Mouse (Mus musculus) forebrain, embryonic 10.5 days (tissue): Measurements from ENCODE around the gene Car4. TPM values are rescaled to one million over a fixed set of nuclear protein-coding genes. Genes with fewer than 3 reads are reported as not detected.
A peak's percentile ranks its signal among the peaks of the same experiment; 100 is the strongest.

Source experiments
- DNase-seq: peaks from one replicate; pipeline ENCODE4 v3.0.0-alpha.2; 2017; ENCODE audit warnings: low spot score; ENCODE audit errors: extremely low spot score
- H3K27ac ChIP-seq: fragments of 300-500 bp; sonication (generic); 2 replicates; pipeline ENCODE4 v1.5.1; 2016; ENCODE audit warnings: mild to moderate bottlenecking
- H3K27me3 ChIP-seq: fragments of 300-500 bp; sonication (generic); 2 replicates; pipeline ENCODE4 v1.6.1; 2016; ENCODE audit warnings: mild to moderate bottlenecking; ENCODE audit not compliant: poor library complexity, severe bottlenecking
- H3K36me3 ChIP-seq: fragments of 300-500 bp; sonication (generic); replicated peaks from 2 replicates; pipeline ENCODE4 v1.6.1; 2016; ENCODE audit warnings: mild to moderate bottlenecking, moderate library complexity
- H3K4me1 ChIP-seq: fragments of 300-500 bp; sonication (generic); 2 replicates; pipeline ENCODE4 v1.6.1; 2016
- H3K4me3 ChIP-seq: fragments of 300-500 bp; sonication (generic); 2 replicates; pipeline ENCODE4 v1.5.1; 2016; ENCODE audit warnings: mild to moderate bottlenecking, moderate library complexity
- H3K9me3 ChIP-seq: fragments of 300-500 bp; sonication (generic); 2 replicates; pipeline ENCODE4 v1.6.1; 2016; ENCODE audit warnings: mild to moderate bottlenecking, moderate library complexity
- WGBS: fragments of 180-500 bp; shearing (Covaris S2); methylation state at CpG from one replicate; pipeline ENCODE4 v1.1.7; 2016; 5-methylcytosine and 5-hydroxymethylcytosine counted together
- polyA plus RNA-seq: library from polyadenylated mRNA; unstranded; fragments of >200 nt; fragmentation: Nextera tagmentation; extraction: Ambion mirVana; gene quantifications from 2 replicates; pipeline ENCODE4 v1.2.1, GENCODE M21; 2016

Car4 gene
- polyA plus RNA-seq, 1 experiment from 2014 or later = 3.7 TPM

GRCm38 (mm10) chr11:84960780-84961179 lies 3.2 kb downstream of the Car4 start:
- Histone ChIP-seq H3K27me3 (peaks cover 50% of the 10 kb centered on the region), H3K36me3 (no peaks in the 10 kb centered on the region), H3K27ac (peak overlapping the region; percentile 60; the same call in 1 of the 2 replicates), H3K4me1 (peaks cover 41% of the 10 kb centered on the region), H3K4me3 (no peak overlapping the region), H3K9me3 (no peaks in the 10 kb centered on the region)
- no peak for DNase-seq
- 73% methylated on average over 6 of the region's 6 CpGs for whole genome bisulfite sequencing

- Histone ChIP-seq H3K27ac (no peak overlapping the region), H3K4me3 (no peak overlapping the region), H3K27me3 (peaks cover 42% of the 10 kb centered on the region), H3K4me1 (peaks cover 39% of the 10 kb centered on the region), H3K36me3 (no peaks in the 10 kb centered on the region), H3K9me3 (no peaks in the 10 kb centered on the region)
- no peak for DNase-seq
- WGBS = 81% methylated on average over 4 of the region's 4 CpGs
Measured at GRCm38 (mm10) chr11:84961571-84961970, 4.0 kb downstream of the Car4 start.

DNA sequence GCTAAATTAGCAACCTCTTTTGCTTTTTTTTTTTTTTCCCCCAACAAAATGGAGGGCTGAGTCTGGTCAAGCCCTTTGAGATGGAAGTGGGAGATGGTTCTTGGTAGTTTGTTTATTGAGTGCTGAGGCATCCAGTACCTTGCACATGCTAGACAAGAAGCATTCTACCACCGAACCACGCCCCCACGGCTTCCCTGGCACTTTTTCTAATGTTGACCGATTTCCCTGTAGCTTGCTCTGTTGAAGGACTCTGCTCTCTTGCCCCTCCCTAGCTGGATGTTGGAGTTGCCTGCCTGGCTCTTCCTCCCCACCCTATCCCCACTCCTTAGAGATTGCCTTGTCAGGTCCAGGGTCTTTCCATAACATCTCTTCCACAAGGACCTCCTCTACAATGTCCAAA lies 5.0 kb downstream of the Car4 start:
- WGBS = 87% methylated on average over 4 of the region's 4 CpGs
- Histone ChIP-seq H3K27ac (no peak overlapping the region), H3K4me1 (peaks cover 45% of the 10 kb centered on the region), H3K9me3 (no peaks in the 10 kb centered on the region), H3K4me3 (no peak overlapping the region), H3K36me3 (no peaks in the 10 kb centered on the region), H3K27me3 (peaks cover 32% of the 10 kb centered on the region)
- no peak for DNase-seq

- no peaks in the 10 kb centered on the region for H3K9me3 ChIP-seq
- no peak overlapping the region for H3K4me3 ChIP-seq
- 91% methylated on average over 3 of the region's 3 CpGs for WGBS
- no peak for DNase-seq
- peaks cover 22% of the 10 kb centered on the region for H3K27me3 ChIP-seq
- H3K27ac ChIP-seq = no peak overlapping the region
- H3K4me1 ChIP-seq = peaks cover 45% of the 10 kb centered on the region
- no peaks in the 10 kb centered on the region for H3K36me3 ChIP-seq
Measured at GRCm38 (mm10) chr11:84963556-84963955, 6.0 kb downstream of the Car4 start.

- Histone ChIP-seq H3K27me3 (no peaks in the 10 kb centered on the region), H3K4me1 (peaks cover 34% of the 10 kb centered on the region), H3K4me3 (no peak overlapping the region), H3K27ac (peak overlapping the region; percentile 83), H3K36me3 (no peaks in the 10 kb centered on the region), H3K9me3 (no peaks in the 10 kb centered on the region)
- DNase-seq = no peak
- WGBS = 71% methylated on average over 4 of the region's 4 CpGs
Measured at GRCm38 (mm10) chr11:84966696-84967095, 9.1 kb downstream of the Car4 start.

DNA sequence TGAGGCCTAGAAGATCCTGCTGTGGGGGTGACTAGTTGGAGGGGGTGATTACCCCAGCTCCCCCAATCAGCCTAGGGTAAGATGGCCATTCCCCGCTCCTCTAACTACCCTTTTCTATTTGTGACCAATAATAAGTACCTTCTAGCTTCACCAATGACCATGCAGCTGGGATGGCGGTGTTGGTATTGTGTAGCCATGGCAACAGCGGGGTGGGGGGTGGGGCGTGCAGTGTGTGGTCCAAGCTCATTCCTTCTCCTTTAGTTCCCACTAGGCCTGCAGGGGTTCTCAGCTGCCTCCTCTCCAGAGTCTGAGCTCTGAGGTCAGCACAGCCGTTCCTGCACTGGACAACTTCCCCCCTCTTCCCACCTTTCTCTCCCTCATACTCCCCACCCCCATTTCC lies 9.5 kb downstream of the Car4 start:
- H3K27ac ChIP-seq = peak overlapping the region; percentile 83
- H3K4me3 ChIP-seq = peak overlapping the region; percentile 5; the same call in 1 of the 2 replicates
- H3K4me1 ChIP-seq = peaks cover 34% of the 10 kb centered on the region
- DNase-seq = peak; percentile 74
- no peaks in the 10 kb centered on the region for H3K27me3 ChIP-seq
- H3K36me3 ChIP-seq = no peaks in the 10 kb centered on the region
- no peaks in the 10 kb centered on the region for H3K9me3 ChIP-seq
- 22% methylated on average over 5 of the region's 5 CpGs for whole genome bisulfite sequencing

- Histone ChIP-seq H3K27ac (peak overlapping the region; percentile 83), H3K4me1 (peaks cover 34% of the 10 kb centered on the region)
- WGBS = 85% methylated on average over 4 of the region's 4 CpGs
Measured at GRCm38 (mm10) chr11:84968309-84968708, 10.7 kb downstream of the Car4 start.

DNA sequence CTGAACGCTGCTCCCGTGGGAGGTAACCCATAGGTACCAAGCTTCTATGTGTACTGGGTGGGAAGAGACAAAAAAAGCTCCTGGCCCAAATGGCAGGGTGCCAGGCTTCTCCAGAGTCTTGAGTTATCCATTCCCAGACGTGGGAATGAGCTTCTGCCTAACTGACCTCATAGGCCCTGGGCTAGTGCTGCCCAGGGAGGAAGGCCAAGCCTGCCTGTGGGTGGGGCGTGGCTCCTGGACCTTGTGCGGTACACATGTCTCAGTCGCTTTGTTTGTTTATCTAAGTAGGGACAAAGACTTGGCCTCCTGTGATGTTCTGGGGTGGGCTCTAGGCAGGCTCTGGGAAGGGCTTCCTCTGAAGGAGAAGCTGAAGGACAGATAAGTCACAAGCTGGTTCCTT lies 11.2 kb downstream of the Car4 start:
- DNase-seq = no peak
- Histone ChIP-seq H3K27ac (peak overlapping the region; percentile 83; the same call in 1 of the 2 replicates), H3K27me3 (no peaks in the 10 kb centered on the region), H3K4me3 (no peak overlapping the region), H3K9me3 (no peaks in the 10 kb centered on the region), H3K4me1 (peaks cover 34% of the 10 kb centered on the region), H3K36me3 (no peaks in the 10 kb centered on the region)
- 71% methylated on average over 6 of the region's 6 CpGs for WGBS

More at GRCm38 (mm10) chr11:84968309-84968708, 10.7 kb downstream of the Car4 start:
- H3K4me3 ChIP-seq = no peak overlapping the region
- no peak for DNase-seq
- no peaks in the 10 kb centered on the region for H3K9me3 ChIP-seq
- H3K27me3 ChIP-seq = no peaks in the 10 kb centered on the region
- no peaks in the 10 kb centered on the region for H3K36me3 ChIP-seq

DNA sequence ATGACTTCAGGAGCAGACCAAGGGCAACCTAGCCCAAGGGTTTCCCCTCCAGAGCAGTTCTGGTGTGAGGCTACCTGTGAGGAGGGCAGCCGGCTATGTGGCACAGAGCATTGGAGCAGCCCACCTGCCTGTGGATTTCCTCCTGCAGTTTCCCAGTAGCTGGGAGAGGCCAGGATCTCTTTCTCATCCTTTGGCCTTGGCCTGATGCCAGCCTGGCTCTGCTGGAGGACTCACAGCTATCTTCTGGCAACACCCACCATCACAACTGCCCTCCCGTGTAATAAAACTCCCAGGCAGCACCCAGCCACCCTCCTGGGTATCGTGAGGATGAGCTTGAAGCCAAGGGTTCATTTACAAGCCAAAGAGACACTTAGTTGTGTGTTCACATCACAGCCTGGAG lies 14.5 kb downstream of the Car4 start:
- H3K27ac ChIP-seq = no peak overlapping the region
- no peaks in the 10 kb centered on the region for H3K27me3 ChIP-seq
- no peaks in the 10 kb centered on the region for H3K36me3 ChIP-seq
- no peaks in the 10 kb centered on the region for H3K9me3 ChIP-seq
- H3K4me1 ChIP-seq = peaks cover 23% of the 10 kb centered on the region
- H3K4me3 ChIP-seq = no peak overlapping the region
- no peak for DNase-seq
- WGBS = 89% methylated on average over 3 of the region's 3 CpGs

DNA sequence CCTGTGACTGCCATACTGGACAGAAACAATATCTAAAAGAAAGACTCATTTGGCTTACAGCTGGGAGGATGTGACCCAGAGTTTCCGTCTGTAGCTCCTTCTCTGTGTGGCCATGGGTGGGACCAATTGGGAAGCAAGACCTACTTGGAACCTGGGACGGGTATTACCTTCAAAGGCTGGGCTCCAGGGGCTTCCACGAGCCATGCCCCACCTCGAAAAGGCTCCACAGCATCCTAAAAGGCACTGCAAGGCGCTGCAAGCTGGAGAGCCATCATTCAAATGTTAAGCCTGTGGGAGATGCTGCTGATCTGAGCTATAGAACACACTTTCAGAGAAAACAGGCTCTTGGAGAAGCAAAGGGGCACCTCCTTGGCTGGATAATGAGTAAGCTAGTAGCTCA lies 16.1 kb downstream of the Car4 start:
- Histone ChIP-seq H3K27ac (no peak overlapping the region), H3K36me3 (no peaks in the 10 kb centered on the region), H3K4me1 (peaks cover 9% of the 10 kb centered on the region), H3K9me3 (no peaks in the 10 kb centered on the region), H3K27me3 (no peaks in the 10 kb centered on the region), H3K4me3 (no peak overlapping the region)
- no peak for DNase-seq
- 65% methylated on average over 5 of the region's 5 CpGs for WGBS

DNA sequence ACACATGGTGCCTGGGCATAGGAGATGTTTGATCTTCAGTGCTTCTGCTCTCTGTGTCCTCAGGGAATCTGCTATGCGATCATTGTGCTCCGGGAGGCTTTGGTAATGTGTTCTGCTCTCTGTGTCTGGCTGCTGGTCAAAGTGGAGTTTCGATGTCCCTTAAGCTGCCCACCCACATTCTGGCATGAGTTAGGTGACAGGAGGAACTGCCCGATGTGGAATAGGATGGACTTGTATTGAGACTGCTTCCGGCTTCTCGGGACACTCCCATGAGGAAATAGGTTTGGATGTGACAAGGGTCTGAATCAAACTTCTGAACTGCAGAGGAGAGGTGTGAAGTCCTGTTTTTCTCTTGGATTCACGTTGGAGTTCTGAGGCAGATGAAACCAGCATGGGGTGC lies 17.0 kb downstream of the Car4 start:
- no peak overlapping the region for H3K4me3 ChIP-seq
- peaks cover 9% of the 10 kb centered on the region for H3K4me1 ChIP-seq
- H3K9me3 ChIP-seq = no peaks in the 10 kb centered on the region
- 72% methylated on average over 7 of the region's 7 CpGs for WGBS
- no peaks in the 10 kb centered on the region for H3K27me3 ChIP-seq
- H3K27ac ChIP-seq = no peak overlapping the region
- DNase-seq = no peak
- no peaks in the 10 kb centered on the region for H3K36me3 ChIP-seq

DNA sequence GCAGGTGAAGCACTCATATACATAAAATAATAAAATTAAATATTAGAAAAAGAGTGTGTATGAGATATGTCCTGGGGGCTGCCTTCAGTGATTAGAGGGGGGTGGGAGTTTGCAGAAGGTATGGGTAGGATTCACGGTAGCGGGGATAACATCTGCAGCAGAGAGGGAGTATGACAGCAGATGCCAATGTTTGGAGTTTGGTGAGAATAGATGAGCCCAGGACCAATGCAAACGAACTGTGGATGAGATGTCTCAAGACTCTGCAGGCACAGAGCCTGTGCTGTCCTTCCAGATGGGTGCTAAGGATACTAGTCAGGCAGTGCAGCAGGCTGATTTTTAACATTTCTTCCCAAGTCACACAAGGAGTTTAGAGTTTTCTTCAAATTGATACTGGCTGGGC lies 19.1 kb downstream of the Car4 start:
- Histone ChIP-seq H3K9me3 (no peaks in the 10 kb centered on the region), H3K27me3 (no peaks in the 10 kb centered on the region), H3K36me3 (no peaks in the 10 kb centered on the region), H3K4me3 (no peak overlapping the region), H3K27ac (no peak overlapping the region), H3K4me1 (no peaks in the 10 kb centered on the region)
- no peak for DNase-seq
- 83% methylated on average over 3 of the region's 3 CpGs for WGBS

GRCm38 (mm10) chr11:84977385-84977952 lies 19.9 kb downstream of the Car4 start:
- no peaks in the 10 kb centered on the region for H3K9me3 ChIP-seq
- no peaks in the 10 kb centered on the region for H3K4me1 ChIP-seq
- no peak overlapping the region for H3K27ac ChIP-seq
- no peak overlapping the region for H3K4me3 ChIP-seq
- no peak for DNase-seq
- WGBS = 89% methylated on average over 3 of the region's 3 CpGs
- no peaks in the 10 kb centered on the region for H3K36me3 ChIP-seq
- no peaks in the 10 kb centered on the region for H3K27me3 ChIP-seq

GRCm38 (mm10) chr11:84978113-84978512 lies 20.5 kb downstream of the Car4 start:
- 48% methylated on average over 2 of the region's 2 CpGs for WGBS
- Histone ChIP-seq H3K27ac (no peak overlapping the region), H3K4me1 (no peaks in the 10 kb centered on the region), H3K9me3 (no peaks in the 10 kb centered on the region), H3K4me3 (no peak overlapping the region), H3K36me3 (no peaks in the 10 kb centered on the region), H3K27me3 (no peaks in the 10 kb centered on the region)
- DNase-seq = no peak
